Mouse (Mus musculus) heart, adult 18-20 months (tissue): ENCODE data around the gene Rin1. TPM values are rescaled to one million over a fixed set of nuclear protein-coding genes. Genes with fewer than 3 reads are reported as not detected.
A peak's percentile ranks its signal among the peaks of the same experiment; 100 is the strongest.
"Not testable (repeated sequence)": the region's sequence is repeated elsewhere in the genome, so short reads cannot be mapped to it uniquely, and the experiment has no call there.

Source experiments
- DNase-seq, 2 experiments: peaks; one replicate each; pipeline ENCODE4 v3.0.0; 2021 to 2022; ENCODE audit warnings: mixed read lengths in 1 of 2
- long read RNA-seq, 2 experiments: library from polyadenylated mRNA; stranded (forward); transcript quantifications; one replicate each; pipeline ENCODE4 v2.0.0; 2021
- total RNA-seq, 2 experiments: library from RNA; stranded (reverse); gene quantifications; 2 replicates each; pipeline ENCODE4 v1.2.3; 2021

The Rin1 gene
- 1 to 10 TPM; 1.9 to 2.4 TPM for total RNA-seq
- long read RNA-seq, experiment 1, full-length matches to known transcripts = 1 of 1 reads
- long read RNA-seq, experiment 1, partial matches to known transcripts = 0 of 1 reads
- long read RNA-seq, experiment 1, other reads (novel, unspliced or antisense) = 0 of 1 reads
- long read RNA-seq, experiment 2, partial matches to known transcripts = 0 of 1 reads
- long read RNA-seq, experiment 2, other reads (novel, unspliced or antisense) = 1 of 1 reads

GRCm38 (mm10) chr19:5050047-5050905, at the start of gene Rin1:
Gene Rin1 (plus strand): TSS chr19:5050481.
- DNase-seq = peak; percentile 73 to 82

GRCm38 (mm10) chr19:5001666-5002406, 48.4 kb upstream of the Rin1 start:
- peak; percentile 71 to 86 for DNase-seq

- not testable (repeated sequence) for DNase-seq
Measured at GRCm38 (mm10) chr19:5003644-5004043, 46.6 kb upstream of the Rin1 start.

GRCm38 (mm10) chr19:5004925-5005324, 45.4 kb upstream of the Rin1 start:
- no peak for DNase-seq

- no peak for DNase-seq
Measured at GRCm38 (mm10) chr19:5013138-5013537, 37.1 kb upstream of the Rin1 start.

- DNase-seq = peak in 1 of 2 experiments; percentile 50
Measured at GRCm38 (mm10) chr19:5014961-5015398, 35.3 kb upstream of the Rin1 start.

- peak; percentile 53 to 70 for DNase-seq
Measured at GRCm38 (mm10) chr19:5016221-5016742, 34.0 kb upstream of the Rin1 start.

- peak; percentile 60 to 80 for DNase-seq
Measured at GRCm38 (mm10) chr19:5016782-5017181, 33.5 kb upstream of the Rin1 start.

- no peak for DNase-seq
Measured at GRCm38 (mm10) chr19:5017611-5018010, 32.7 kb upstream of the Rin1 start.

- no peak for DNase-seq
Measured at GRCm38 (mm10) chr19:5018191-5018590, 32.1 kb upstream of the Rin1 start.

- DNase-seq = no peak
Measured at GRCm38 (mm10) chr19:5021416-5021815, 28.9 kb upstream of the Rin1 start.

GRCm38 (mm10) chr19:5023621-5024479, 26.4 kb upstream of the Rin1 start, which contains the start of gene Slc29a2:
Gene Slc29a2 (plus strand): TSS chr19:5023860.
- peak; percentile 94 to 95 for DNase-seq

GRCm38 (mm10) chr19:5026111-5026510, 24.2 kb upstream of the Rin1 start:
- DNase-seq = no peak

- DNase-seq = no peak
Measured at GRCm38 (mm10) chr19:5032686-5033085, 17.6 kb upstream of the Rin1 start.

GRCm38 (mm10) chr19:5036577-5036976, 13.7 kb upstream of the Rin1 start:
- no peak for DNase-seq

GRCm38 (mm10) chr19:5037678-5038571, 12.4 kb upstream of the Rin1 start:
- peak; percentile 81 to 91 for DNase-seq

- DNase-seq = peak; percentile 89 to 93
Measured at GRCm38 (mm10) chr19:5038709-5039156, 11.5 kb upstream of the Rin1 start, which contains the start of the genes B4gat1 and AC124502.3. Gene B4gat1 (plus strand): TSS chr19:5038826. Gene AC124502.3 (plus strand): TSS chr19:5038891.

GRCm38 (mm10) chr19:5039301-5040114, 10.8 kb upstream of the Rin1 start:
- no peak for DNase-seq
